Mouse (Mus musculus) thymus, postnatal 14 days (tissue): ENCODE results near the gene Gpr176.
A peak's percentile ranks its signal among the peaks of the same experiment; 100 is the strongest.

ENCODE experiments used
- DNase-seq: peaks from one replicate; pipeline ENCODE4 v3.0.0; 2021

Gpr176 gene

GRCm38 (mm10) chr2:118371841-118372240, 1.4 kb downstream of the Gpr176 start:
- no peak for DNase-seq

- no peak for DNase-seq
Observed at GRCm38 (mm10) chr2:118355138-118355719, 18.0 kb downstream of the Gpr176 start.

GRCm38 (mm10) chr2:118353916-118354403, 19.3 kb downstream of the Gpr176 start:
- no peak for DNase-seq

- DNase-seq = no peak
Observed at GRCm38 (mm10) chr2:118353498-118353897, 19.7 kb downstream of the Gpr176 start.

GRCm38 (mm10) chr2:118345535-118345934, 27.7 kb downstream of the Gpr176 start:
- no peak for DNase-seq

GRCm38 (mm10) chr2:118343897-118344296, 29.3 kb downstream of the Gpr176 start:
- no peak for DNase-seq

- no peak for DNase-seq
Observed at GRCm38 (mm10) chr2:118341295-118341694, 31.9 kb downstream of the Gpr176 start.

GRCm38 (mm10) chr2:118336084-118336483, 37.1 kb downstream of the Gpr176 start:
- peak; percentile 6 for DNase-seq

GRCm38 (mm10) chr2:118322663-118323062, 50.6 kb downstream of the Gpr176 start:
- no peak for DNase-seq

- DNase-seq = no peak
Observed at GRCm38 (mm10) chr2:118321804-118322203, 51.4 kb downstream of the Gpr176 start.

- no peak for DNase-seq
Observed at GRCm38 (mm10) chr2:118321094-118321493, 52.1 kb downstream of the Gpr176 start.

- no peak for DNase-seq
Observed at GRCm38 (mm10) chr2:118320519-118320918, 52.7 kb downstream of the Gpr176 start.

- no peak for DNase-seq
Observed at GRCm38 (mm10) chr2:118319176-118319575, 54.0 kb downstream of the Gpr176 start.

- no peak for DNase-seq
Observed at GRCm38 (mm10) chr2:118316939-118317338, 56.3 kb downstream of the Gpr176 start.

GRCm38 (mm10) chr2:118315656-118316402, 57.4 kb downstream of the Gpr176 start:
- DNase-seq = no peak

GRCm38 (mm10) chr2:118307561-118307960, 65.7 kb downstream of the Gpr176 start:
- DNase-seq = no peak

GRCm38 (mm10) chr2:118306966-118307365, 66.3 kb downstream of the Gpr176 start:
- no peak for DNase-seq

- no peak for DNase-seq
Observed at GRCm38 (mm10) chr2:118306522-118306895, 66.7 kb downstream of the Gpr176 start.

GRCm38 (mm10) chr2:118305827-118306521, 67.2 kb downstream of the Gpr176 start:
- DNase-seq = no peak

GRCm38 (mm10) chr2:118303456-118303855, 69.8 kb downstream of the Gpr176 start:
- DNase-seq = no peak

- DNase-seq = no peak
Observed at GRCm38 (mm10) chr2:118301656-118302055, 71.6 kb downstream of the Gpr176 start.

- DNase-seq = no peak
Observed at GRCm38 (mm10) chr2:118301041-118301545, 72.1 kb downstream of the Gpr176 start.

GRCm38 (mm10) chr2:118299981-118300380, 73.2 kb downstream of the Gpr176 start:
- no peak for DNase-seq

- DNase-seq = no peak
Observed at GRCm38 (mm10) chr2:118298601-118299000, 74.6 kb downstream of the Gpr176 start.
